Mouse (Mus musculus) lung, postnatal 25 days (tissue): ENCODE data around the gene Git2.

Experiments used
- DNase-seq: peaks from one replicate; pipeline ENCODE4 v3.0.0; 2022; ENCODE audit warnings: low spot score

The Git2 gene

DNA sequence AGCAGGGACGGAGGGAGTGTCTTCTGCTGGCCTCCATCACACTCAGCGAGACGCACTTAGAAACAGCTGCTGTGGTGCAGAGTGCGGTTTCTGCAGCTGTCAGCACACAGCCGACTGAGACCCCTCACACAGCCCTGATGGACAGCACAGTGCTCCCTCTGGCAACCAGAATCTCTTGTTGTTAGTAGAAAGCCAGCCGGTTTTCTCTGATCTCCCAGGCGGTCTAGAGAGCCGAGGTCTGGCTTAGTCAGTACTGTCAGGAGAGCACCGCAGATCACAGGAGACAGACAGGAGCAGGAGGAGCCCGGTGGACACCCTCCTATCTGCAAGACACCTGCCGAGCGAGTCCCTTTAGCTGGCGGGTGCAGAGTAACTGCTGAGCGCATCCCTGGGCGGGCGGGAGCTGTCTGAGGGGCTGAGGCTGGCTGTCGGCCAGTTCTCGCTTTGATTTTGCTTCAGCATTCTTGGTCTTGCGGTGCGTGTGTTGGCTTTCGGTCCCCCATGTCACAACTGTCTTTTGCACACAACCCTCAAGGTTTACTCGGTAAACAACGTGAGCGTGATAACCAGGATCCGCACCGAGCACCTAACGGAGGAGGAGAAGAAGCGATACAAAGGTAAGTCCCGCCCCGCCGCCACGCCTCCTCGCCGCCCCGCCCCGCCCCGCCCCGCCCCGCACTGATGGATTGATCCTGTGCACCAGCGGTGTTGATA lies 21.1 kb upstream of the Git2 start:
- no peak for DNase-seq

DNA sequence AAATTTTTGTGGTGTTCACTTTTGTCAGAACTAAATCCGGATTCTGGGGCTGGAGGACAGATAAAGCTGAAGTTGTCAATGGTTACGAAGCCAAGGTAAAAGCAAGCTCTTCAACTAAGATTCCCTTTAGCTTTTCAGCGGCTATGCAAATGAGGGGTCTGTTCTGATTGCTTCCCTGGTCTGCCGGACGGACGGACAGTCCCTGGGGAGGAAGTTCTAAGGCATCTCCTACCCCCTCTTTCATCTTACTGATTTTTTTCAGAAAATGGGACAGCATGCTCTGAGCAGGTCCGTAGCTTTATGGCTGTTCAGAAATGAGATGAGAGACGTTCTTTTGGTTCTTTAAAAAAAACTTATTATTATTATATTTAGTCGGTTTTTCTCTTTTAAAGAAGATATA lies 20.3 kb upstream of the Git2 start:
- no peak for DNase-seq

DNA sequence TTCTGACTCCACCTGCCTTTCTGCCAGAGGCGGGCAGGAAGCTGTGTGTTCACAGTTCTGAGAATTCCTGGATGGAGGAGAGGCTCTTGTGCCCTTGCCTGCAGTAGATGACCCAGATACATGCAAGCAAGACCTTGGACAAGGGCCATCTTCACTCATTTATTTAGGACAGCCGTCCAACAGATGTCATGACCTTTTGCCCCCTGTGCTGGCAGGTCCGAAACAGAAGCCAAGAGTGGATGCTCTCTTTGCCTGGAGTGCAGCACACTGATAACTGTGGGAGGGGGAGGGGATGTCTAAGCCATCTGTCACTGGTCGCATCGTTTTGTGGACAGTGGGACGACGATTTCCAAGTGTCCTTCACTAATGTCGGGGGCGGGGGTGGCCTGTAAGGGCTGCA lies 19.9 kb upstream of the Git2 start:
- DNase-seq: no peak

DNA sequence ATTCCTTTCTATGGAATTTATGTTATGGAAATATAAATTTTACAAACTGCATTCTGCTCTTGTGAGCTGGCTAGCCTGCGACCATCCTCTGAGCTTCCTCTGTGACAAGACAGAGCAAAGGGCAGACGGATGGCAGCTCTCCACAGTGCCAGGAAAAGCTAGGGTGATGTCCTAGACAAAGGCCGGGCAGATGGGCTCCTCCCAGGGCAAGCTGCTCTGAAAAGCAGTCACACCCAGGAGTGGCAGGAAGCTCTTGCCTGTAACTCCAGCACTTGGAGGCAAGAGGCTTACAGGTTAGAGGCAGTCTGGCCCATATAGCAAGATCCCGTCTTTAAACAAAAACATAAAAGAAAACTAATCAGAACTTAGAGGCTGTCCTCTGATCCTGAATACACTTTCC lies 19.3 kb upstream of the Git2 start:
- DNase-seq: peak; percentile 68

DNA sequence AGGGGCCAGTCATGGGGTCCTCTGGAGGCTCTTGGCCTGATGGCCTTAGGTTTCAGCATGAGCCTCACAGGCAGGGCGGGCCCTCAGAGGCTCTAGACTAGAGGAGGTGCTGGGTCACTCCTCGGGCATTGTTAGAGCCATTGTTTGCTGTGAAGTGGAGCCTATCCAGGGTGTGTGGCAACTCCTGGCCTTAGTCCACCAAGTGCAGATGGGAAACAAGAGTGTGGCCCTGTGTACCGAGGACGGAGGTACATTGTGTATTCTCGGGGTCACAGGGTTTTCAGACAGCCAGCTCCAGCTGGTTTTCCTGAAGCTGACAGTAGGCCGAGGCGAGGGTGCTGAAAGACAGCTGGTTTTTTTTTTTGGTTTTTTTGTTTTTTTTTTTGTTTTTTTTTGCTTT lies 18.0 kb upstream of the Git2 start:
- DNase-seq: peak; percentile 92

DNA sequence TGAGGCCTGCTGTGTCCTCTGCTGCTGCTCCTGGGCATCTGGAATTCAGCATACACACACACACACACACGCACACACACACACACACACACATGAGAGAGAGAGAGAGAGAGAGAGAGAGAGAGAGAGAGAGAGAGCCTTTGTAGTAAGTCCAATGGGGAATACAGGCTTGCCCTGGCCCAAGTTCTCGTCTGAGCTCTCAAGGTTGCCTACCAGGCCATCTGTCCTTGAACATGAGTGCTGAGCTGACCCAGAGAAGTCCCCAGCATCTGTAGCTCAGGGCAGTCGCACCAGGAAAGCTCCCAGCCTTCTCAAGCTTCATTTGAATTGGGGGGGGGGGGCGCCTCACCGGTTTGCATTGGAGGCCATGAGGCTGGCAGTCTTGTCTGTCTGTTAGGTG lies 9.9 kb upstream of the Git2 start:
- no peak for DNase-seq

DNA sequence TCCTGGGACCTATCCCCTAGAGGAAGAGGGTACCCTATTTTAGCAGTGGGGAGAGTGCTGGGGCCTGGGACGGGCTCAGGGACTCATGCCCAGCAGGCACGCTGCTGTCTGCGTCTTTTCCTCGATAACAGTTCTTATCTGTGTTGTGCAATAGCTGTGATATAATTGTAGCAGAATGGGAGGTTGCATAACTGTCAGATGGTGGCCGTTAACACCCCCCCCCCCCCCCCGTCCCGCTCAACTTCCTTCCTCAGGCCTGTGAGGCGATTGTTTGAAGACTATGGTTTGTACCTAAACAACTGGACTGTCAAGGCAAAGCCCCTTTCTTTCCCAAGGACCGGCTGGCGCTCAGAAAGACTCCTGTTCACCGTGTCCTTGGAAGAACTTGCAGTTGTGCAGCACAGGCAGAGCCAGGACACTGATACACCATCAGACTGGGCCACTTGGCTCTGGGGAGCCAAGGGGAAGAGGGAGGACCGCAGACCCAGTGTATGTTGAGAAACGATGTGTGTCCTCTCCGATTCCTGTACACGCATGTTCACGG lies 9.4 kb upstream of the Git2 start:
- DNase-seq: peak; percentile 85

DNA sequence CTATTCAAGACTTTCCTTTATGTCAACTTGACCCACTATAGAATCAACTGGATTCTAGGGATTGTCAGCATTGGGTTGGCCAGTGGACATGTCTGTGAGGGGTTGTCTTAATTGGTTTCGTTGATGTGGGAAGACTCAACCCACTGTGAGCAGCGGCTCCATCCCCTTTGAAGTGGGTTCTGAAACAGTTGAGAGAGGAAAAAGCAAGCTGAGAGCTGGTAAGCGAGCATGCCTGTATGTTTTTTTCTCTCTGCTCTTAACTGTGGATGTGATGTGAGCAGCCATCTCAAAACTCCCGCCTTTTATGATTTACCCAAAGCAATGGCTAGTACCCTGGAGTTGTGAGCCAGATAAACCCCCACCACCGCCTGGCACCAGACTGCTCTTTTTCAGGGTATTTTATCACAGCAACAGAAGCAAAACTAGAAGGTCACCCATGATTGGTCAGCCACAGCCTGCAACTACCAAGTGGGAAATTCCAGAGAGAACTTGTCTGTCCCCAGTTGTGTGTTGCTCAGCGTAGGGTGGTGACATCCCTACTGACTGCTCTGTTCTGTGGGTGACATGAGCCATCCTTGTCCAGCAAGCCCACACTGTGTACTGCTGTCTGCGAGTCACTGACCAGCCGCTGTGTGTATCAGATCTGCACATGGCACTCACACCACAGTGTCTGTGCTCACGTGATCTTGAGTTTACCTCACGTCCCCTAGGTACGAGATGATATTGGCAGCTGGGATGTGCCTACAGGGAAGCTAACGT lies 8.3 kb upstream of the Git2 start:
- DNase-seq: peak; percentile 44

DNA sequence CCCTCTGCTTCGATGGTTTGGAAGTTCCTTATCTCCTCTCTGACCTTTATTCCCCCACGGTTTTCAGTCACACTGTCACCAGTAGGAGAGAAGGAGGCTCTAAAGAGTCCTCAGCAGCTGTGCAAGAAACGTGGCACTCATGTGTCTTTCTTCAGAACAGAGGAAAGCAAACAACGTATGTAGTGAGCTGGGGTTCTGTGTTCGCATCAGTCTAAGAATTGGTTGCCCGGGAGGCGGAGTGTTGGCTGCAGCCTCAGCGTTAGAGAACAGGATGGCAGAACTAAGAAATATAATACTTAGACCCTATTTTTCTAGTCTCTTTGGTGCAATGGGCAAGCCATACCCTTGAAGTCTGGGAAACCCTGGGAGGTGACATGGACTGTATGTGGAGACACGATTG lies 7.7 kb upstream of the Git2 start:
- DNase-seq: no peak

DNA sequence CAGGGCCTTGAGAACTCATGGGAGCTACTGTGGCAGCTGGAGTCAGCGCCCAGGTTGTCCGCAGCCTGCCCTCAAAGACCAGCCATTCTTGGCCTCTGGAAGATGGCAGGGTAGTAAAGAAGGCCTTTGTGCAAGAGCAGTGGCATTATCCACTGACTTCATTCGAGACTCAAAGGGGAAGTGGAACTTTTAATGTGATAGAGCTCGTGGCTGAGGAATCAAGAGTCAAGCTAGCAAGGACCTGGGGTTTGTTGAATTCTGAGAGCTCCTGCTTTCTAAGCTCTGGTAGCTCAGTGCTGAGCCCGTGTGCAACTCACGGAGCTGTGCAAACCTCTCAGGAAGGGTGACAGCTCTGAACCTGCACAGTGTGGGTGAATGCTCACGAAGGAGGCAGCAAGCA lies 5.6 kb upstream of the Git2 start:
- no peak for DNase-seq

DNA sequence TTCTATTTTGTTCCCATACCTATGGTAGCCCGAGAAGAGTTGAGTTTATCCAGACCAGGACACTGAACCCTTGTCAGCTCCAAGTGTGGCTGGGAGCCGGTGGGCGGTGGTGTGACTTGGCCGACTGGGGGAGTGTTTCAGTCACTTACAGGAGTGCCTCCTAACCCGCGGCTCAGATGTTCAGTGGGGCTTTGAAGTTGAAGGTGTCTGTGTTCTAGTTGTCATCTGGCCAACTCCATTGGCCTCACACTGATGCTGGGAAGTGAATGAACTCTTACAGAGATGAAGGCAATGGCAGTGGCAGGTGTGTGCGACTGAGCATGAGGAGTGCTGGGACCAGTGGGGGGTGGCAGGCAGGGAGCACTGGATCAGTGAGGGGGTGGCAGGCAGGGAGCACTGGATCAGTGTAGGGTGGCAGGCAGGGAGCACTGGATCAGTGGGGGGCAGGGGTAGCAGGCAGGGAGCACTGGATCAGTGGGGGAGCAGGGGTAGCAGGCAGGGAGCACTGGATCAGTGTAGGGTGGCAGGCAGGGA lies 4.7 kb upstream of the Git2 start:
- DNase-seq: no peak

DNA sequence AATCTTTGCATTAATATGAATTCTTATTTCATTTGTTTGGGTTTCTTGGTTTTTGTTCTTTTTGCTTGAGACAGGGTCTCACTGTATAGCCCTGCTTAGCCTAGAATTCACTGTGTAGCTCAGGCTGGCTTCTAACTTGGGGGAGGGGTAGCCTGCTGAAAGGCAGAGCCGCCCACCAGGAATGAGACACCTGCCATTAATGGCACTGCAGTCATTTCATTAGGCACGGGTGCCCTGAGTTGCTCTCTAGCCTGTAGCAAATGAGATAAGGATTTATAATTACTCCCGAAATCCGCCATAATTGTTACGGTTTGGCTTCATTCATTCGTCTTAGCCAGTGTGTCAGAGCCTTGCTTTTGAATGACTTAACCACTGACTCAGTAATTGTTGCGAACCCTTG lies 857 bp upstream of the Git2 start:
- DNase-seq: no peak

DNA sequence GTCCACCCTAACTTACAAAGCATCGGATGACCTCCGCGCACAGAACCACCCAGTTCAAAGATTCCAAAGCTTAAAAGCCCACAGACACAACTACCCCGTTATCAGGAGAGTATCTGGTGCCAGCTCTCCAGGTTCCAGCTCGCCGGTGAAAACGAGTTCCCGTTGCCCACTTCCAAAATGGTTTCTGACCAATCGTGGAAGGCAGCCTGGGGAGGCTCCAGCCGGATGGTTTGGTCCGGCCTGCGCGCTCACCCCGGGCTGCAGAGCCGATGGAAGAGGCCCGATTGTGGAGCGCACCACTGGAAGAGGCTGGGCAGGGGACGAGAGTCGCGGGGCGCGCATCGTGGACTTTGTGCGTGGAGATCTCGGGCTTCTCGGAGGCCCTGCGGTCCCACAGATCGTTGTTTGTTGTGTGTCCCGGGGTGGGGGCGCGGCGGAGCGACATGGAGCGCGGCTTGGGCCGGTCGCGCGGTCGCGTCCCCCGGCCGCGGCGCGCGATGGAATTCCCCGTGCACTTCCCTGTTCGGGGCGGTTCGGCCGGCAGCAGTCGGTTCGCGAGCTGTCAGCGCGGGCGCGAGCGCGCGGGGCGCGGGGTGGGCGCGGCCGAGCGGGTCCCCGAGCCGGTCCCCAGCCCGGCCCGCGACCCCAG lies 790 bp downstream of the Git2 start, which contains the start of gene Ankrd13a:
Gene Ankrd13a, plus strand, starts transcription at position 275 of the 649 bp plus-strand sequence.
- DNase-seq: peak; percentile 93

DNA sequence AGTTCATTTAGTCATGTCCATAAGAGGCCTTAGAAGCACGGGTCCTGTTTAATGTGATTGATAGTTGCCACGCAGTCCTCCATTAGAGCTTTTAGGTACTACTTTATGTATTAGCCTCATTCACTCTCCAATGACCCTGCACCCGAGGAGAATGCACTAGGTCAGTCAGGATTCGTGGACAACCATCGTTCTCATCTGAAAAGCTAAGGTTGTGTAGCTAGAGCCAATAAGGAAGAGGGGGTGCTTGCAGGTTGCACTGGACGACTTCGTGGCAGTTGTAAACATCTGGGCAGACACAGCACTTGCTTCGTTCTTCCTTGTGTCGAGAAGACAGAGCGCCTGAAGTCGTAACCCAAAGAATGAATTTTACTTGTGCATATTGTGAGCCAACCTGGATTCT lies 1.5 kb downstream of the Git2 start:
- no peak for DNase-seq

DNA sequence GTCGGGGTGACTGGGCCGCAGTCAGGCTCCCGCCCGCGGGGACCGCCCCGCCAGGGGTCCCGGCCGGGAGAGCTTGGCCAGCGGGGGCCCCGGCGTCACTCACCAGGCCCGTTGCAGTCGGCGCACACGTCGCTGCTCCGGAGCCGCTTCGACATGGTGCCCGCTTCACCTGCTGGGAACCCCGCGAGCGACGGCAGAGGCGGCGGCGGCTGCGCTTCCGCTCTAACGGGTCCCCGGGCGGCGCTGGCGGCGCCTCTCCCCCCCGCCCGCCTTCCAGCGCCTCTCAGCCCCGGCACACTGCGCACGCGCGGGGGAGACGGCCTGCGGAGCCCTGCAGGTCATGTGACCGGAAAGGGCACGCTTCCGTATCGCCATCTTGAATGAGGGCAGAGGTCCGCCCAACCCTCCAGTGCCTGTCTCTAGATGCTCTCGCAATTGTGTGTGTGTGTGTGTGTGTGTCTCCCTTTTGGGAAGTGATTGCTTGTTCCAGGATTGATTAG lies 2.1 kb downstream of the Git2 start:
- peak; percentile 98 for DNase-seq

DNA sequence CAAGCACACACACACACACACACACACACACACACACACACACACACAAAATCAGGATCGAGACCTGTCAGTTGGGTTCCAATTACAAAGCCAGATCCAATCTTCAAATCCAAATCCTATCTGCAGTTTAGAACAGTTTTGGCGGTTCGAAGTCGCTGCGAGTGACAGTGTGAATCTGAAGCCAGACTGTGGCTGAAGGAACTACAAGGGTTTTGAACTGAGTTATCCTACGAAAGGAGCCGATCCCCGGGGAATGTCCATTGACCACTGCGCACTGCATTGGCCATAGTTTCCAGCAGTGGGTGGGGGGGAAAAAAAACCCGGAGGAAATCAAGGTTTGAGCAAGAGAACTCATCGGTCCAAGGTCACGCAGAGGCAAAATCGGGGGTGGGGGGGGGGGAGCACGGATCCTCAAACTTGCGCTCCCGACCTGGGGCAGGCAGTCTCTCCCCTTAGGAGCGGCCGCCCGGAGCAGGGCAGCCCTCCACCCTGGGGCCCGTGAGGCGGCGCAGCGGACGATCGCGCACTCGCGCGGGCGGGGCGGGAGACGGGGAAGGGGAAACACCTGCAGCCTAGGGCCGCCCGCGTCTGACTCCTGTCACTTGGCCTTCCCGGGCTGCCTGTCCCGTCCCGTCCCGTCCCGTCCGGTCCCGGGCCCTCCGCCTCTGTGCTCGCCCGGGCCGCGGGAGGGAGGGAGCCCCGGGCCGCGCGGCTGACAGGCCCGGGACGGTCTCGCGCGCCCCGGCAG lies 2.7 kb downstream of the Git2 start:
- DNase-seq: peak; percentile 60

DNA sequence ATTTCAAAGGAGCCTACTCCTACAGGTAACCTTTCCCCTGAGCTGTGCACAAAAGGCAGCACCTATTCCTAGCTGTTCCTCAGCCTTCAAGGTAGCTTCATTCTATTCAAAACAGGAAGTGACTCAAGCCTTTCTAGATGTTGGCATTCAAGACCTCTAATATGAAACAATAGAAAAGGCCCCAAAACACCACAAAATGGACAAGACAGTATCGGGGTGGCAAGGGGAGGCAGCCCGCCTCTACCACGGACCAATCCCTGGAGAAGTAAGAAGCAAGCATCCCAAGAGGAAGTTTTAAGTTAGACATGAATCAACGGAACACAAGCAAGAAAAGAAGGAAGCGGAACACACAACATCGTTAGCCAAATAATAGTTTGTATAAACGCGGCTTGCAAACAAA lies 3.5 kb downstream of the Git2 start:
- DNase-seq: no peak

DNA sequence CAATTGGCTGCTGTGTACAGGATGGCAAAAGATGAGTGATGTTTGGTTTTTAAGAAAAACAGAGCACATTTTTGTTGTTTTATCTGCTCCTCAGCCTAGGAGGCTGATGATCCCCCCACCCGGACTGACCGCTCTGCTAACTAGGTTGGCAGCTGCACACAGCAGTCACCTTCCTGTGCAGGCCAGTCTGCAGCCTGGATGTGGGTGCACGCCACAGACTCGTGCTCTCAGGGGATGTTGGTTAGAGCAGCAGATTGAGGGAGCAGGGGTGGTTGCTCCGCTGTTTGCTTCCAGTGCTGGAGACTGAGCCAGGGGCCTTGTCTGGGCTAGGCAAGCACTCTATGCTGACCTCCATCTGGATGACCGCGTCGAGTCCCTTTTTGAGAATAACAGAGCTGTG lies 5.5 kb downstream of the Git2 start:
- DNase-seq: no peak

DNA sequence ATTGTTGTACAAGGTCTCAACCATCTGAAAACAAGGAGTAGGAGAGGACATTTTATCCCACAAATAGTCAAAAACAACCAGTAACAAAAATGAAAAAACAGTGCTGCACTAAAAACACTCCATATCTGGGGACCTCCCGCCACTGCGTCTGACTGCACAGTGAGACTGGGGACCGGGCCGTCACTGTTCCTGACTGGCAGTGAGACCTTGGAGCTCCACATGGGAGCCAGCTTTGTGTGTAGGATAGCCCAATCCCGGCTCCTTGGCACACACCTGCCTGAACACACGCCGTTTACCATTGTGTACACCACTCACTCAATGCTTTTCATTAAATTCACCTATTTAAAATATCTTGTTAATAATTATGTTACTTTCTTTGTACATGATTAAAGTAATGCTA lies 8.1 kb downstream of the Git2 start:
- no peak for DNase-seq

DNA sequence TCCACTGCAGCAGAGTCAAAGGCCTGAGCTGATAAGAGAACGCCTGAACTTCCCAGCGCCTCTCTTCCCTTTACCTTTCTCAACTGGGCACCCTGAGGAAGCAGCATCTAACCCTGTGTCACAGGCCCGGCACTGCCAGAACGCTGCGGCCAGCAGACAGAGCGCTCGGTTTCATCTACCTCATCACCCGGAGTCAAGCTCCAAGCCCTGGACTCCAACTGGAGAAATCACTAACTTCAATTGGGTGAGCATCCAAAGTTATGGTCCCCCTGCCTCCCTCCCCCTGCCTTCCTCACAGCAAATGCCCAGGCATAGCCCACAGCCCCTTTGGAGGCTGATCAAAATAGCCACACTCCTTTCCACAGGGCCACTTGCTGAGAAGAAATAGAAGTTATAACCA lies 8.6 kb downstream of the Git2 start:
- no peak for DNase-seq

DNA sequence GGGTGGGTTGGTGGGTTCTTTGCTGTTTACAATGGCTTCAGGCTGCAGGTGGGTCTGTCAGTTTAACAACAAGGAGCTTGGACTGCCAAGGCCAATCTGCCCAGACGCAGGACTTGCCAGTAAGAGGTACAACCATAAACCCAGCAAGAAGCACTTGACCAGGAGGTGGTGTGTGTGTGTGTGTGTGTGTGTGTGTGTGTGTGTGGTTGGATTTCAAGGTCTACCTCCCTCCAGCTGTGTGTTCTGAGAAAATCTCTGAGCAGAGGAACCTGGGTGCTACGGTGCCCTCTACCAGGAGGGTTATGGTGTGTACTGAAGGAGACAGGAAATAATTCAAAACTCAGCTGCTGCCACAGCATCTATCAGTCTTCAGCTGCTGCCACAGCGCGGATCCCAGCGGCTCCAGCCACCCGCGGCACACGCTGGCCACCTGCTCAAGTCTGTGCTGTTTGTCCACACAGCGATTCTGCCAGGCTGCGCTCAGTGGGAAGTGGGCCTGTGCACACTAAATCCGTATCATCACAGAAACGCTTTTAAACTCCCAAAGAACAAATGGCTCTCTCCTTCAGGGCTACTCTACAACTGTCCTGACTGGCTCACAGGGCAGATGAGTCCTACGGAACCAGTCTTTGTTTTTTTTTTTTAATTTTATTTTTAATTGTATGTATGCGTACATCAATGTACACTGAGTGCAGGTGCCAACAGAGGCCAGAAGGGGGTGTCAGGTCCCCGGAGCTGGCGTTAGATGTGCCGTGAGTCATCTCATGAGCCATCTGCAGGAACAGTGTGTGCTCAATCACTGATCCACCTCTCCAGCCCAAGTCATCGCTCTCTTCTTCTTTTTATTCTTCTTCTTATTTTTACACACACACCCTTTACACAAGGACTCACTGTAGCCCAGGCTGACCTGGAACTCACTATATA lies 10.2 kb downstream of the Git2 start:
- DNase-seq: no peak
